Mouse (Mus musculus) CH12.LX (cell line): ENCODE results near the gene Thumpd1. TPM values are rescaled to one million over a fixed set of nuclear protein-coding genes. Genes with fewer than 3 reads are reported as not detected.

Source experiments
- DNase-seq: peaks from one replicate; pipeline ENCODE4 v3.0.0-alpha.2; 2013; ENCODE audit errors: extremely low read depth
- H3K27ac ChIP-seq: 2 replicates; pipeline ENCODE4 v1.5.1; 2012; ENCODE audit warnings: low read depth, mild to moderate bottlenecking, control low read depth, moderate library complexity; ENCODE audit not compliant: insufficient read depth
- H3K27me3 ChIP-seq: replicated peaks from 2 replicates; pipeline ENCODE3; 2012; ENCODE audit warnings: inconsistent platforms
- H3K36me3 ChIP-seq, 2 experiments: replicated peaks in 1 of 2; 2 replicates each; pipeline versions ENCODE3 to v1.6.1; 2012; ENCODE audit warnings: inconsistent platforms in 1 of 2, low read length in 1 of 2, mild to moderate bottlenecking in 1 of 2, mixed read lengths in 1 of 2, moderate library complexity in 1 of 2; ENCODE audit not compliant: control insufficient read depth in 1 of 2, insufficient read depth in 1 of 2
- H3K4me1 ChIP-seq, 2 experiments: 2 replicates each; pipeline ENCODE4 v1.6.1; 2012; ENCODE audit warnings: inconsistent platforms in 1 of 2, moderate library complexity in 1 of 2; ENCODE audit not compliant: insufficient read depth in 2 of 2, control insufficient read depth in 1 of 2
- H3K4me2 ChIP-seq: 2 replicates; pipeline ENCODE4 v1.6.1; 2012; ENCODE audit warnings: low read depth, mild to moderate bottlenecking, control low read depth; ENCODE audit not compliant: poor library complexity, insufficient read depth, severe bottlenecking
- H3K4me3 ChIP-seq, 3 experiments: fragments of 150-350 bp in 1 of 3; sonication (generic) in 1 of 3; replicated peaks in 1 of 3; 2 replicates each; pipeline versions ENCODE3 to v1.5.1; 2011 to 2012; ENCODE audit warnings: low read depth in 2 of 3, low read length in 2 of 3, mild to moderate bottlenecking in 2 of 3, moderate library complexity in 2 of 3, control low read depth in 1 of 3, improper control_type of control experiment in 1 of 3, inconsistent platforms in 1 of 3, mixed read lengths in 1 of 3; ENCODE audit not compliant: poor library complexity in 1 of 3
- H3K79me2 ChIP-seq: replicated peaks from 2 replicates; pipeline ENCODE4 v1.6.1; 2012; ENCODE audit warnings: mild to moderate bottlenecking, moderate library complexity; ENCODE audit not compliant: control insufficient read depth, poor library complexity, insufficient read depth, severe bottlenecking; ENCODE audit errors: extremely low read depth
- H3K9ac ChIP-seq: 2 replicates; pipeline ENCODE4 v1.6.1; 2012; ENCODE audit warnings: low read depth, mild to moderate bottlenecking, control low read depth, moderate library complexity; ENCODE audit not compliant: insufficient read depth
- H3K9me3 ChIP-seq: replicated peaks from 2 replicates; pipeline ENCODE3; 2012; ENCODE audit warnings: low read length, inconsistent platforms, mixed read lengths
- BHLHE40 ChIP-seq: IDR thresholded peaks from 2 replicates; pipeline ENCODE4 v1.6.1; 2011; ENCODE audit warnings: mild to moderate bottlenecking, low read depth, low read length, improper control_type of control experiment
- CHD1 ChIP-seq: IDR thresholded peaks from 2 replicates; pipeline ENCODE4 v1.6.1; 2012; ENCODE audit warnings: low read depth, low read length, improper control_type of control experiment, inconsistent platforms
- CTCF ChIP-seq, 2 experiments: IDR thresholded peaks in 1 of 2; conservative IDR thresholded peaks in 1 of 2; 2 replicates each; pipeline ENCODE4 v1.5.1; 2011 to 2012; ENCODE audit warnings: low read depth in 2 of 2, low read length in 2 of 2, improper control_type of control experiment in 1 of 2, inconsistent platforms in 1 of 2, mild to moderate bottlenecking in 1 of 2, moderate library complexity in 1 of 2
- E2F4 ChIP-seq: IDR thresholded peaks from 2 replicates; pipeline ENCODE4 v1.6.1; 2011; ENCODE audit warnings: low read depth, low read length, improper control_type of control experiment; ENCODE audit not compliant: insufficient replicate concordance
- GABPA ChIP-seq: IDR thresholded peaks from 2 replicates; pipeline ENCODE4 v1.6.1; 2012; ENCODE audit warnings: low read depth, low read length, improper control_type of control experiment, inconsistent platforms; ENCODE audit not compliant: insufficient replicate concordance
- HCFC1 ChIP-seq: IDR thresholded peaks from 2 replicates; pipeline ENCODE4 v1.6.1; 2012; ENCODE audit warnings: low read depth, mild to moderate bottlenecking, inconsistent platforms, low read length, improper control_type of control experiment
- JUN ChIP-seq: IDR thresholded peaks from 2 replicates; pipeline ENCODE4 v1.6.1; 2011; ENCODE audit warnings: low read depth, mild to moderate bottlenecking, low read length, improper control_type of control experiment, moderate library complexity; ENCODE audit not compliant: insufficient read depth
- MAFK ChIP-seq: IDR thresholded peaks from 2 replicates; pipeline ENCODE4 v1.6.1; 2011; ENCODE audit warnings: low read length, improper control_type of control experiment; ENCODE audit not compliant: insufficient replicate concordance
- MAX ChIP-seq: IDR thresholded peaks from 2 replicates; pipeline ENCODE4 v1.6.1; 2011; ENCODE audit warnings: low read length, improper control_type of control experiment
- MAZ ChIP-seq: IDR thresholded peaks from 2 replicates; pipeline ENCODE4 v1.6.1; 2012; ENCODE audit warnings: low read depth, mild to moderate bottlenecking, inconsistent platforms, low read length, improper control_type of control experiment, moderate library complexity
- MXI1 ChIP-seq: IDR thresholded peaks from 2 replicates; pipeline ENCODE4 v1.6.1; 2011; ENCODE audit warnings: mild to moderate bottlenecking, low read depth, low read length, improper control_type of control experiment
- MYC ChIP-seq: IDR thresholded peaks from 2 replicates; pipeline ENCODE4 v1.6.1; 2011; ENCODE audit warnings: low read depth, mild to moderate bottlenecking, improper control_type of control experiment, low read length
- NELFE ChIP-seq: IDR thresholded peaks from 2 replicates; pipeline ENCODE4 v1.6.1; 2011; ENCODE audit warnings: low read depth, low read length, improper control_type of control experiment
- NRF1 ChIP-seq: IDR thresholded peaks from 2 replicates; pipeline ENCODE4 v1.6.1; 2014; ENCODE audit warnings: low read depth, mild to moderate bottlenecking, inconsistent platforms, low read length, improper control_type of control experiment, moderate library complexity
- PAX5 ChIP-seq: IDR thresholded peaks from 2 replicates; pipeline ENCODE4 v1.6.1; 2012; ENCODE audit warnings: low read length, inconsistent platforms, mixed read lengths
- POLR2A ChIP-seq: IDR thresholded peaks from 2 replicates; pipeline ENCODE4 v1.6.1; 2011; ENCODE audit warnings: low read depth, mild to moderate bottlenecking, improper control_type of control experiment, low read length
- POLR2AphosphoS2 ChIP-seq: IDR thresholded peaks from 2 replicates; pipeline ENCODE4 v1.6.1; 2011; ENCODE audit warnings: low read depth, low read length, improper control_type of control experiment
- RAD21 ChIP-seq: IDR thresholded peaks from 2 replicates; pipeline ENCODE4 v1.6.1; 2011; ENCODE audit warnings: low read depth, mild to moderate bottlenecking, low read length, improper control_type of control experiment, moderate library complexity
- RCOR1 ChIP-seq: conservative IDR thresholded peaks from 2 replicates; pipeline ENCODE4 v1.6.1; 2012; ENCODE audit warnings: low read depth, mild to moderate bottlenecking, inconsistent platforms, low read length, improper control_type of control experiment
- SIN3A ChIP-seq: IDR thresholded peaks from 2 replicates; pipeline ENCODE4 v1.6.1; 2012; ENCODE audit warnings: low read length, improper control_type of control experiment, inconsistent platforms
- SMC3 ChIP-seq: IDR thresholded peaks from 2 replicates; pipeline ENCODE4 v1.6.1; 2011; ENCODE audit warnings: low read depth, low read length, improper control_type of control experiment
- UBTF ChIP-seq: IDR thresholded peaks from 2 replicates; pipeline ENCODE4 v1.6.1; 2012; ENCODE audit warnings: low read depth, mild to moderate bottlenecking, inconsistent platforms, low read length, improper control_type of control experiment, moderate library complexity
- USF1 ChIP-seq: IDR thresholded peaks from 2 replicates; pipeline ENCODE4 v1.6.1; 2014; ENCODE audit warnings: low read depth, mild to moderate bottlenecking, inconsistent platforms, low read length, improper control_type of control experiment
- ZKSCAN1 ChIP-seq: IDR thresholded peaks from 2 replicates; pipeline ENCODE4 v1.6.1; 2012; ENCODE audit warnings: low read depth, inconsistent platforms, low read length, improper control_type of control experiment, borderline replicate concordance
- ZMIZ1 ChIP-seq: IDR thresholded peaks from 2 replicates; pipeline ENCODE4 v1.6.1; 2012; ENCODE audit warnings: low read depth, mild to moderate bottlenecking, inconsistent platforms, low read length, improper control_type of control experiment
- ZNF384 ChIP-seq: IDR thresholded peaks from 2 replicates; pipeline ENCODE4 v1.6.1; 2012; ENCODE audit warnings: low read depth, low read length, improper control_type of control experiment, inconsistent platforms
- dilution Hi-C: fragments of 300-500 bp; cut with MboI; formaldehyde crosslinking; loops from 2 replicates; pipeline ENCODE4 v1.14.3; 2020; ENCODE audit warnings: low sequenced_read_pairs; ENCODE audit not compliant: extremely low pct_unique_long_range_greater_than_20kb, extremely low pct_ligation_motif_present
- in situ Hi-C: fragments of 300-500 bp; cut with MboI; formaldehyde crosslinking; loops from 3 replicates; pipeline ENCODE4 v1.14.3; 2019; ENCODE audit warnings: low sequenced_read_pairs, low pct_ligation_motif_present, low pct_unique_long_range_greater_than_20kb, mixed read lengths
- polyA plus RNA-seq: library from polyadenylated mRNA; unstranded; fragments of >175 nt; gene quantifications from 2 replicates; pipeline ENCODE4 v1.2.1, GENCODE M21; 2012; ENCODE audit warnings: low read depth; ENCODE audit not compliant: insufficient read length
- total RNA-seq, 2 experiments: library from RNA; depleted of rRNA; stranded (reverse); fragments of 300-350 nt in 1 of 2; fragments of >200 nt in 1 of 2; gene quantifications; 2 replicates each; pipeline ENCODE4 v1.2.3; 2012 to 2014

Thumpd1 gene
- total and polyA plus RNA-seq, 3 experiments = 49.3 to 105 (median 102) TPM

- dilution Hi-C loops (no loop called here), in situ Hi-C loops (no loop called here)
- Histone ChIP-seq H3K4me3 (no peak overlapping the region), H3K27ac (no peak overlapping the region), H3K36me3 (no peaks in the 10 kb centered on the region), H3K4me1 (peaks cover under 1 to 6% of the 10 kb centered on the region in 2 experiments; a peak in 2 of 4 replicates), H3K9ac (no peak overlapping the region), H3K4me2 (no peak overlapping the region), H3K27me3 (peaks cover 14% of the 10 kb centered on the region), H3K79me2 (no peaks in the 10 kb centered on the region), H3K9me3 (no peaks in the 10 kb centered on the region)
- DNase-seq = peak; percentile 29
- TF ChIP-seq SIN3A = no peak
- TF ChIP-seq MAZ = no peak
- TF ChIP-seq ZKSCAN1 = no peak
- no peak for TF ChIP-seq ZMIZ1
- TF ChIP-seq BHLHE40 = no peak
- TF ChIP-seq MAX = no peak
- no peak for TF ChIP-seq CHD1
- peak; percentile 39; the same call in 1 of the 2 replicates for TF ChIP-seq SMC3
- no peak for TF ChIP-seq NRF1
- TF ChIP-seq CTCF (conservative IDR thresholded peaks at IDR 0.05 in 1 of 2, IDR thresholded peaks at IDR 0.05 in 1 of 2; ENCODE audit: low read depth in 2 of 2, low read length in 2 of 2) = peak; percentile 26 to 55; a peak in 3 of 4 replicates
- no peak for TF ChIP-seq ZNF384
- no peak for TF ChIP-seq POLR2A
- TF ChIP-seq MAFK = no peak
- peak; percentile 8; the same call in 1 of the 2 replicates for TF ChIP-seq RAD21
- no peak for TF ChIP-seq USF1
- TF ChIP-seq PAX5 = no peak
- TF ChIP-seq UBTF = no peak
- TF ChIP-seq NELFE = no peak
- TF ChIP-seq POLR2AphosphoS2 = no peak
- no peak for TF ChIP-seq E2F4
- no peak for TF ChIP-seq JUN
- no peak for TF ChIP-seq HCFC1
Measured at GRCm38 (mm10) chr7:119670925-119671324, 49.7 kb downstream of the Thumpd1 start.

- Histone ChIP-seq H3K4me3 (no peak overlapping the region), H3K27me3 (peaks cover 14% of the 10 kb centered on the region), H3K9ac (no peak overlapping the region), H3K79me2 (no peaks in the 10 kb centered on the region), H3K4me1 (peaks cover 0 to under 1% of the 10 kb centered on the region in 2 experiments; a peak in 1 of 4 replicates), H3K9me3 (no peaks in the 10 kb centered on the region), H3K36me3 (no peaks in the 10 kb centered on the region), H3K4me2 (no peak overlapping the region), H3K27ac (no peak overlapping the region)
- TF ChIP-seq POLR2A (no peak), MXI1 (no peak), MYC (no peak), RAD21 (no peak), MAFK (no peak), PAX5 (no peak), RCOR1 (no peak), GABPA (no peak), BHLHE40 (no peak), HCFC1 (no peak)
- in situ Hi-C loops = no loop called here
- dilution Hi-C loops = no loop called here
- no peak for DNase-seq
Measured at GRCm38 (mm10) chr7:119670395-119670794, 50.2 kb downstream of the Thumpd1 start.
